Mouse (Mus musculus): ENCODE measurements around the gene Kansl2.
"Not testable (repeated sequence)": the region's sequence is repeated elsewhere in the genome, so short reads cannot be mapped to it uniquely, and the experiment has no call there.

Gene Kansl2

GRCm38 (mm10) chr15:98535921-98536320 is 1.9 kb upstream of the Kansl2 start:
- no peak for DNase-seq

GRCm38 (mm10) chr15:98533035-98533531 is 981 bp downstream of the Kansl2 start:
- no peak for DNase-seq

GRCm38 (mm10) chr15:98532281-98532680 is 1.8 kb downstream of the Kansl2 start:
- DNase-seq: no peak

GRCm38 (mm10) chr15:98528066-98528563 is 5.9 kb downstream of the Kansl2 start:
- DNase-seq: no peak

- DNase-seq: no peak
Observed at GRCm38 (mm10) chr15:98527056-98527771, 6.8 kb downstream of the Kansl2 start.

GRCm38 (mm10) chr15:98526057-98526456 is 8.0 kb downstream of the Kansl2 start:
- DNase-seq: no peak

GRCm38 (mm10) chr15:98521245-98521644 is 12.8 kb downstream of the Kansl2 start:
- no peak for DNase-seq

- peak; percentile 75 for DNase-seq
Observed at GRCm38 (mm10) chr15:98517380-98518355, 16.4 kb downstream of the Kansl2 start.

GRCm38 (mm10) chr15:98514845-98515244 is 19.2 kb downstream of the Kansl2 start:
- not testable (repeated sequence) for DNase-seq

- no peak for DNase-seq
Observed at GRCm38 (mm10) chr15:98514146-98514545, 19.9 kb downstream of the Kansl2 start.

- DNase-seq: not testable (repeated sequence)
Observed at GRCm38 (mm10) chr15:98513676-98514075, 20.4 kb downstream of the Kansl2 start.

- peak; percentile 72 for DNase-seq
Observed at GRCm38 (mm10) chr15:98512799-98513321, 21.2 kb downstream of the Kansl2 start.

- no peak for DNase-seq
Observed at GRCm38 (mm10) chr15:98512232-98512631, 21.8 kb downstream of the Kansl2 start.

- DNase-seq: peak; percentile 63
Observed at GRCm38 (mm10) chr15:98511386-98511928, 22.6 kb downstream of the Kansl2 start.

GRCm38 (mm10) chr15:98510438-98511385 is 23.4 kb downstream of the Kansl2 start:
- peak; percentile 87 for DNase-seq

GRCm38 (mm10) chr15:98509387-98509786 is 24.7 kb downstream of the Kansl2 start:
- DNase-seq: no peak

GRCm38 (mm10) chr15:98507321-98507720 is 26.7 kb downstream of the Kansl2 start:
- DNase-seq: no peak

- peak; percentile 46 for DNase-seq
Observed at GRCm38 (mm10) chr15:98506253-98506957, 27.7 kb downstream of the Kansl2 start.

GRCm38 (mm10) chr15:98504514-98504913 is 29.6 kb downstream of the Kansl2 start:
- peak; percentile 85 for DNase-seq

GRCm38 (mm10) chr15:98503317-98503716 is 30.7 kb downstream of the Kansl2 start:
- DNase-seq: no peak

GRCm38 (mm10) chr15:98497631-98498030 is 36.4 kb downstream of the Kansl2 start:
- no peak for DNase-seq
